Mouse (Mus musculus) liver, embryonic 16.5 days (tissue): ENCODE measurements around the gene Aktip. TPM values are rescaled to one million over a fixed set of nuclear protein-coding genes. Genes with fewer than 3 reads are reported as not detected.

Experiments
- ATAC-seq: fragments of 200-750 bp; cut with Nextera tagmentation; 2 replicates; pipeline ENCODE4 v1.8.0; 2017; ENCODE audit warnings: low read depth, mild to moderate bottlenecking, moderate number of reproducible peaks, moderate library complexity
- H3K27ac ChIP-seq: fragments of 300-500 bp; sonication (generic); 2 replicates; pipeline ENCODE4 v1.5.1; 2014; ENCODE audit warnings: mild to moderate bottlenecking, low read length
- H3K27me3 ChIP-seq: fragments of 300-500 bp; sonication (generic); 2 replicates; pipeline ENCODE4 v1.6.1; 2014; ENCODE audit warnings: low read depth, low read length, mixed read lengths; ENCODE audit not compliant: control insufficient read depth, insufficient read depth
- H3K36me3 ChIP-seq: fragments of 300-500 bp; sonication (generic); 2 replicates; pipeline ENCODE4 v1.6.1; 2014; ENCODE audit warnings: mild to moderate bottlenecking; ENCODE audit not compliant: control insufficient read depth, insufficient read depth
- H3K4me1 ChIP-seq: fragments of 300-500 bp; sonication (generic); 2 replicates; pipeline ENCODE4 v1.6.1; 2014; ENCODE audit warnings: low read depth, low read length, mixed read lengths; ENCODE audit not compliant: control insufficient read depth
- H3K4me2 ChIP-seq: fragments of 300-500 bp; sonication (generic); 2 replicates; pipeline ENCODE4 v1.6.1; 2014; ENCODE audit warnings: low read depth, low read length, mixed read lengths
- H3K4me3 ChIP-seq: fragments of 300-500 bp; sonication (generic); 2 replicates; pipeline ENCODE4 v1.5.1; 2014; ENCODE audit warnings: low read depth, mild to moderate bottlenecking, low read length
- H3K9ac ChIP-seq: fragments of 300-500 bp; sonication (generic); 2 replicates; pipeline ENCODE4 v1.6.1; 2014; ENCODE audit warnings: low read depth, low read length
- H3K9me3 ChIP-seq: fragments of 300-500 bp; sonication (generic); replicated peaks from 2 replicates; pipeline ENCODE4 v1.6.1; 2016; ENCODE audit warnings: low read length; ENCODE audit not compliant: control insufficient read depth
- WGBS: fragments of 180-500 bp; shearing (Covaris S2); extraction: QIAGEN DNeasy Blood & Tissue Kit; methylation state at CpG from one replicate; pipeline ENCODE4 v1.1.7; 2014; ENCODE audit not compliant: insufficient replicate concordance; 5-methylcytosine and 5-hydroxymethylcytosine counted together
- polyA plus RNA-seq: library from polyadenylated mRNA; unstranded; fragments of >200 nt; fragmentation: Nextera tagmentation; extraction: Ambion mirVana; gene quantifications from 2 replicates; pipeline ENCODE4 v1.2.1, GENCODE M21; 2015

Aktip gene
- polyA plus RNA-seq, 1 experiment from 2014 or later: 7.7 TPM

DNA sequence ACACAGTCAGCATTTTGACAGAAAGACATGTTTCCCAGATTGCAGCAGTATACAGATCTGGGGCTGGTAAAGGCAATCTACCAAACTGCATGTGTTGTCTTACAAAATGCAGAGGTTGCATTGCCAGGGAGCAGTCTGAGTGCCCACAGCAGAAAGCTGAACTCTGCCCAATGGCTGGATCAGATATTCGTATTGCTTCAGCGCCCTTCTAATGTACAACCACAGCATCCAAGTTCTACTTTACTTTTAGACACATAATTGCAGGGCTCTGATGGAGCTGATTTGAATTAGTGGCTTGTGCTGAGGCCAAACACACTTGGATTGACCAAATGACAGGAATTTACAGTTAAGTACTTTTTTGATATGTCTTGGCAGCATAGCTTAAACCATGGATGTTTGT is 22.1 kb upstream of the Aktip start:
- Histone ChIP-seq H3K4me2 (no peak overlapping the region), H3K4me1 (no peaks in the 10 kb centered on the region), H3K4me3 (no peak overlapping the region), H3K36me3 (no peaks in the 10 kb centered on the region), H3K27ac (no peak overlapping the region), H3K9ac (no peak overlapping the region), H3K9me3 (no peaks in the 10 kb centered on the region), H3K27me3 (no peaks in the 10 kb centered on the region)
- ATAC-seq: no peak
- WGBS: 71% methylated on average over 2 of the region's 2 CpGs

GRCm38 (mm10) chr8:91218271-91218670 is 18.5 kb upstream of the Aktip start:
- Histone ChIP-seq H3K36me3 (no peaks in the 10 kb centered on the region), H3K27ac (no peak overlapping the region), H3K9me3 (no peaks in the 10 kb centered on the region), H3K4me1 (no peaks in the 10 kb centered on the region), H3K9ac (no peak overlapping the region), H3K27me3 (no peaks in the 10 kb centered on the region), H3K4me2 (no peak overlapping the region), H3K4me3 (no peak overlapping the region)
- 82% methylated on average over 4 of the region's 4 CpGs for WGBS
- ATAC-seq: no peak

GRCm38 (mm10) chr8:91217062-91217905 is 17.5 kb upstream of the Aktip start:
- Histone ChIP-seq H3K4me3 (no peak overlapping the region), H3K9me3 (no peaks in the 10 kb centered on the region), H3K27ac (no peak overlapping the region), H3K36me3 (no peaks in the 10 kb centered on the region), H3K4me1 (no peaks in the 10 kb centered on the region), H3K4me2 (no peak overlapping the region), H3K27me3 (no peaks in the 10 kb centered on the region), H3K9ac (no peak overlapping the region)
- 72% methylated on average over 5 of the region's 5 CpGs for WGBS
- no peak for ATAC-seq

GRCm38 (mm10) chr8:91214287-91214686 is 14.5 kb upstream of the Aktip start:
- ATAC-seq: no peak
- 60% methylated on average over 3 of the region's 3 CpGs for WGBS
- no peaks in the 10 kb centered on the region for H3K9me3 ChIP-seq
- no peak overlapping the region for H3K27ac ChIP-seq
- H3K4me2 ChIP-seq: no peak overlapping the region
- H3K9ac ChIP-seq: no peak overlapping the region
- no peaks in the 10 kb centered on the region for H3K4me1 ChIP-seq
- no peaks in the 10 kb centered on the region for H3K27me3 ChIP-seq
- no peaks in the 10 kb centered on the region for H3K36me3 ChIP-seq
- no peak overlapping the region for H3K4me3 ChIP-seq

GRCm38 (mm10) chr8:91212948-91213347 is 13.2 kb upstream of the Aktip start:
- ATAC-seq: no peak
- no peaks in the 10 kb centered on the region for H3K9me3 ChIP-seq
- no peaks in the 10 kb centered on the region for H3K27me3 ChIP-seq
- no peaks in the 10 kb centered on the region for H3K36me3 ChIP-seq
- H3K9ac ChIP-seq: no peak overlapping the region
- H3K4me2 ChIP-seq: no peak overlapping the region
- no peaks in the 10 kb centered on the region for H3K4me1 ChIP-seq
- H3K4me3 ChIP-seq: no peak overlapping the region
- WGBS: 74% methylated on average over 2 of the region's 2 CpGs
- no peak overlapping the region for H3K27ac ChIP-seq

DNA sequence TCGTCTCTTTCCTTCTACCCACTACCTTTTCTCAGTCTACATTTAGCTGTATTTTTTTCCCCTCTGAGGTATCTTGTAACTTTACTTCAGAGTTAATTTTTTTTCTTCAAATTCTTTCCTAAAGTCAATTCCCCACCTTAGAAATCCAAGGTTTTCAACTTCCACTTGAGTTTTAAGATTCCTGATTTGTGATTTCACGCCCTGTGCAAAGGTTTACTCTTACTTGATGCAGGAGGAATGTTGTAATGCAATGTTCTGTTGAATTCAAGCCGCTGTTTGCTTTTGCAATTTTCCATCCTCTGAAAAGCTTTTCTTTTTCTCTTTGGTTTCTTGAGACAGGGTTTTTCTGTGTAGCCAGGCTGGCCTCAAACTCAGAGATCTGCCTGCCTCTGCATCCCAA is 9.9 kb upstream of the Aktip start:
- WGBS: 49% methylated on average over 3 of the region's 3 CpGs
- no peak overlapping the region for H3K4me2 ChIP-seq
- no peaks in the 10 kb centered on the region for H3K4me1 ChIP-seq
- no peaks in the 10 kb centered on the region for H3K9me3 ChIP-seq
- no peaks in the 10 kb centered on the region for H3K36me3 ChIP-seq
- H3K27me3 ChIP-seq: no peaks in the 10 kb centered on the region
- no peak overlapping the region for H3K27ac ChIP-seq
- no peak overlapping the region for H3K9ac ChIP-seq
- no peak overlapping the region for H3K4me3 ChIP-seq
- no peak for ATAC-seq

- no peak overlapping the region for H3K4me3 ChIP-seq
- WGBS: 17% methylated on average over 2 of the region's 2 CpGs
- H3K9me3 ChIP-seq: no peaks in the 10 kb centered on the region
- H3K27me3 ChIP-seq: no peaks in the 10 kb centered on the region
- H3K4me1 ChIP-seq: no peaks in the 10 kb centered on the region
- H3K27ac ChIP-seq: no peak overlapping the region
- no peaks in the 10 kb centered on the region for H3K36me3 ChIP-seq
- no peak overlapping the region for H3K9ac ChIP-seq
- ATAC-seq: no peak
- no peak overlapping the region for H3K4me2 ChIP-seq
Measured at GRCm38 (mm10) chr8:91207676-91208075, 7.9 kb upstream of the Aktip start.

GRCm38 (mm10) chr8:91205897-91206296 is 6.1 kb upstream of the Aktip start:
- no peak overlapping the region for H3K27ac ChIP-seq
- no peak overlapping the region for H3K4me3 ChIP-seq
- H3K4me1 ChIP-seq: no peaks in the 10 kb centered on the region
- no peaks in the 10 kb centered on the region for H3K9me3 ChIP-seq
- no peaks in the 10 kb centered on the region for H3K27me3 ChIP-seq
- no peak for ATAC-seq
- H3K4me2 ChIP-seq: no peak overlapping the region
- no peaks in the 10 kb centered on the region for H3K36me3 ChIP-seq
- H3K9ac ChIP-seq: no peak overlapping the region
- 65% methylated on average over 6 of the region's 6 CpGs for WGBS

DNA sequence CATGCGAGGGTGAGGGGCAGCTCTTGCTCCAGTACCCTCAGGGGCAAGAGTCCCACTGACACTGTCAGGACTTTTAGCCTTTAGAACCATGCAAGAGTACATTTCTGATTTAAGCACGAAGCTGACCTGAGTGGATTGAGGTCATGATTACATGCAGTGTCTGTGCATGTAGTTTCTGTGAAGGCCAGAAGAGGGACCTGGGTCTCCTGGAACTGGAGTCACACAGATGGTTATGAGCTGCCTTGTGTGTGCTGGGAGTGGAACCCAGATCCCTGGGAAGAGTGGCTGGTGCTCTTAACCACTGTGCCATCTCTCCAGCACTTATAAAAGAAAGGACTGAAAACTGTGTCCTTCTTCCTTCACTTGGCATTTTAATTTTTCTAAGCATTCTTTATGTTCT is 1.4 kb upstream of the Aktip start:
- H3K9ac ChIP-seq: no peak overlapping the region
- no peak for ATAC-seq
- H3K4me3 ChIP-seq: no peak overlapping the region
- H3K9me3 ChIP-seq: no peaks in the 10 kb centered on the region
- WGBS: 47% methylated on average over 2 of the region's 2 CpGs
- H3K4me1 ChIP-seq: no peaks in the 10 kb centered on the region
- no peaks in the 10 kb centered on the region for H3K36me3 ChIP-seq
- H3K4me2 ChIP-seq: no peak overlapping the region
- no peak overlapping the region for H3K27ac ChIP-seq
- H3K27me3 ChIP-seq: no peaks in the 10 kb centered on the region
